Mouse (Mus musculus) adrenal gland, postnatal 10 days (tissue): ENCODE data around the gene Hist1h3g. TPM values are rescaled to one million over a fixed set of nuclear protein-coding genes. Genes with fewer than 3 reads are reported as not detected.
A peak's percentile ranks its signal among the peaks of the same experiment; 100 is the strongest.
"Not testable (repeated sequence)": the region's sequence is repeated elsewhere in the genome, so short reads cannot be mapped to it uniquely, and the experiment has no call there.

Experiments
- DNase-seq: peaks from one replicate; pipeline ENCODE4 v3.0.0; 2021; ENCODE audit warnings: mixed read lengths
- total RNA-seq, 2 experiments: library from RNA; stranded (reverse); gene quantifications; 2 replicates each; pipeline ENCODE4 v1.2.3; 2021

Hist1h3g gene
- total RNA-seq, 2 experiments from 2014 or later, result 76.3 to 91.7 TPM

GRCm38 (mm10) chr13:23536076-23536822, 1.0 kb downstream of the Hist1h3g start:
- no peak for DNase-seq

DNA sequence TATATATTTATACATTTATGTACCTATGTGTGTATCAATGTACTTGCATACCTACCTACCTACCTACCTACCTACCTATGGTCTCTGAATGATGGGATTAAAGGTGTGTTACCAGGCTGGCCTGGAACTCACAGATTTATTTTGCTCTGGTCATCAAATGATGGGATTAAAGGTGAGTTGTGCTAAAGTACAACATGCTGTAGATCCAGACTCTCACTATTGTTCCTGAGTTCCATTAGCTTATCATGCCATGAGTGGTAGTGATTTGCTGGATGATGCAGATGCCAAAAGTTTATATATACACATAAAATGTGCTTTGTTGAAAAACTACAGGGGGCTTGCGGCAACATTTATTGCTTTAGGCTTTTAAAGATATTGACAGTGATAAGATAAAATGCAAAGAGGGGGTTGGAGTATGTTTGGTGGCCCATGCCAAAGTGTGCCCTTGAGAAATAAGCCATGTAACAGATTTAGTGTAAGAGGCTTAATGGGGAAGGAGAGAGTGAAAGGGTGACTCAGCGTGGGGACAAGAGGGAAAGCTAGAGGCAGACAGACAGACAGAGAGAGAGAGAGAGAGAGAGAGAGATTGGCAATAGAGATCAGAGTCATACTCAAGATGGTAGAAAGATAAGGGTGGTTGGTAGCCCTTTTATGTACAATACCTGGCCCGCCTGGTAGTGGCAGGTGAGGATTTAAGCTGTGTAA, 1.9 kb downstream of the Hist1h3g start:
- DNase-seq, result no peak

GRCm38 (mm10) chr13:23538249-23538648, 3.0 kb downstream of the Hist1h3g start:
- no peak for DNase-seq

DNA sequence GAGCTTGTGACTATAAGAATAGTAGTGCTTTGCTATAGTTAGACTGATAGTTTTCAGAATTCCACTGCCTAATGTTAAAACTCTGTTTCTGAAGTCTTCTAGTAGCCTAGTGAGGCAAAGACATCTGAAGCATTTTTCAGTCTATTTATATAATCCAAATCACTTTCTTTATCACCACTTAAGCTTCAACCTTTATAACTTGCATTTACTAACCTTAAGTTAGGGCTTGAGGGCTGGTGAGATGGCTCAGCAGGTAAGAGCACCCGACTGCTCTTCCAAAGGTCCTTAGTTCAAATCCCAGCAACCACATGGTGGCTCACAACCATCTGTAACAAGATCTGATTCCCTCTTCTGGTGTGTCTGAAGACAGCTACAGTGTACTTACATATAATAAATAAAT, 4.6 kb downstream of the Hist1h3g start:
- DNase-seq, result not testable (repeated sequence)

DNA sequence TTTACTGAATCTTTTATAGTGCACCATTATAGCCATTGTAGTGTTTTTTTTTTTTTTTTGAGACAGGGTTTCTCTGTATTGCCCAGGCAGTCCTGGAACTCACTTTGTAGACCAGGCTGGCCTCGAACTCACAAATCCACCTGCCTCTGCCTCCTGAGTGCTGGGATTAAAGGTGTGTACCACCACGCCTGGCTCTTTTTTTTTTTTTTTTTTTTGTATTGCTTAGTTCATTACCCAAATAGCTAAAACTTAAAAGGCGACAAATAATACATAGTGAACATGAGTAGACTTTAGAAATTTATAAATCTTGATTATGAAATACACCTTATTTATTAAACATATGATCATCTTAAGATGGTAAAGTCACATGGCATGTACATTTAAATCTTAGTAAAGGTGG, 6.3 kb downstream of the Hist1h3g start:
- no peak for DNase-seq

DNA sequence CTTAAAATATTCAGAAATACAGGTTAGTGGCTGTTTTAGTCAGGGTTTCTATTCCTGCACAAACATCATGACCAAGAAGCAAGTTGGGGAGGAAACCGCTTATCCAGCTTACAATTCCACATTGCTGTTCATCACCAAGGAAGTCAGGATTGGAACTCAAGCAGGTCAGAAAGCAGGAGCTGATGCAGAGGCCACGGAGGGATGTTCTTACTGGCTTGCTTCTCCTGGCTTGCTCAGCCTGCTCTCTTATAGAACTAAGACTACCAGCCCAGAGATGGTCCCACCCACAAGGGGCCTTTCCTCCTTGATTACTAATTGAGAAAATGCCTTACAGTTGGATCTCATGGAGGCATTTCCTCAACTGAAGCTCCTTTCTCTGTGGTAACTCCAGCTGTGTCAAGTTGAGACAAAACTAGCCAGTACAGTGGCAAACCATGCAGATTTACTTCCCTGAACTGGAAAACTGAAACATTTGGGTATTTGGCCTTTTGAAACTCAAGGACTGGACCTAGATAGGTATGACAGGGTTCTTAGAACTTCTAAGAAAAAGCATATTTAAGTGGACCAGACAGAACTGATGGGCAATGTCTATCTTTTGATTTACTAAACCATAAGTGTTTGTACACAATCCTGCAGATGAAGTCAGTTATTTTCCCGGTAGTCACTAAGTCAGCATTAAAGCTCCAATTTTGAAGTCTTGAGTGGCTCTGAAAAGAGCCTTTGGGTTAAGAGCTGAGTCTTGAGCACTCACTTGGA, 7.2 kb downstream of the Hist1h3g start:
- not testable (repeated sequence) for DNase-seq

DNA sequence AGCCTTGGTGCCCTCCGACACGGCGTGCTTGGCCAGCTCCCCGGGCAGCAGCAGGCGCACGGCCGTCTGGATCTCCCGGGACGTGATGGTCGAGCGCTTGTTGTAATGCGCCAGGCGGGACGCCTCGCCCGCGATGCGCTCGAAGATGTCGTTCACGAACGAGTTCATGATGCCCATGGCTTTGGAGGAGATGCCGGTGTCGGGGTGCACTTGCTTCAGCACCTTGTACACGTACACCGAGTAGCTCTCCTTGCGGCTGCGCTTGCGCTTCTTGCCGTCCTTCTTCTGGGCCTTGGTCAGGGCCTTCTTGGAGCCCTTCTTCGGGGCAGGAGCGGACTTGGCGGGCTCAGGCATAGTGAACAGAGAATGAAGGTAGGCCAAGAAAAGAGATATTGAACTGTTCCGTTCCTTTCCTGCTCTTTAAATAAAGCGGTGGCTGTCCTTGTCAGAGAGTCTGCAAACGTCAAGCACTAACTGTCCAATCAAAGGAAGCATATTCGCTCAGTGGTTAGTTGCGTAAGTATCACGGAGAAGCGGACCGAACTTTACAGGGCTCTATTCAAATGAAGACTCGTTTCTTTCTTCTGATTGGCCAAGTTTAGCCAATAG, 7.9 kb downstream of the Hist1h3g start, which contains the start of gene Hist1h2bh:
Hist1h2bh (minus strand) TSS at position 394 of the 609 bp plus-strand sequence.
- peak; percentile 77 for DNase-seq

DNA sequence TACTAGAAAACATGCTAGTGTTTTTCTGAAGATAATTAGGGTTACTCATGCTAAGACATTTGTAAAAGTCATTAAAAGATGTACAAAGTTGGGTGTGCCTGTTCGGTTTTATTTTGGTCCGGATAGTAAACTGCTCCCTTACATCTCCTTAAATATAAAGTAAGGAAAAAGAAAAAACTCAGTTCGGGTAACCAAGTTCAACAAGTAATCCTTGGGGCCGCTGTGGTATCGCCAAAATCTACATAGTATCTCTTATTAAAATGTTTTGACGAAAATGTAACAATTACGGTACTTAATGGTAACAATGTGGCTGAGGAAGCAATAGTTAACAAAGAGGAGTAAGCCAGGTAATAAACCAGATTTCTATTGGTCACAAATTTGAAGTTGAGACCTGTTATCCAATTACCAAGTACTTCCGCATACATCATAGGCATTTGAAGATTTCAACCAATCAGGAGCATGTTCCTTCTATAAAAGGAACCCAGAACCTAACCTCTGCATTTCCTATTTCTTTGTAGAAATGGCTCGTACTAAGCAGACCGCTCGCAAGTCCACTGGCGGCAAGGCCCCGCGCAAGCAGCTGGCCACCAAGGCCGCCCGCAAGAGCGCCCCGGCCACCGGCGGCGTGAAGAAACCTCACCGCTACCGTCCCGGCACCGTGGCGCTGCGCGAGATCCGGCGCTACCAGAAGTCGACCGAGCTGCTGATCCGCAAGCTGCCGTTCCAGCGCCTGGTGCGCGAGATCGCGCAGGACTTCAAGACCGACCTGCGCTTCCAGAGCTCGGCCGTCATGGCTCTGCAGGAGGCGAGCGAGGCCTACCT, 9.0 kb downstream of the Hist1h3g start, which contains the start of gene Hist1h3f:
Hist1h3f (plus strand) TSS at position 88 of the 822 bp plus-strand sequence.
- peak; percentile 78 for DNase-seq

DNA sequence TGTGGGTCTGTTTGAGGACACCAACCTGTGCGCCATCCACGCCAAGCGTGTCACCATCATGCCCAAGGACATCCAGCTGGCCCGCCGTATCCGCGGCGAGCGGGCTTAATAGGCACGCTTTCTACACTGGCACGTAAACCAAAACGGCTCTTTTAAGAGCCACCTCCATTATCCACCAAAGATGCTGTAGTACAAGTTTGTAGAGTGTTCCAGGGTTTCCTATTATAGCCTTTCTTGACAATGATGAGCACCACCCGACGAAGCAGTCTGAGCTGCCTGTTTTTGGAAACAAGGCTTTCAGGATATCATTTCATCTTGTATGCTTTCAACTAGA, 9.5 kb downstream of the Hist1h3g start:
- DNase-seq, result not testable (repeated sequence)

DNA sequence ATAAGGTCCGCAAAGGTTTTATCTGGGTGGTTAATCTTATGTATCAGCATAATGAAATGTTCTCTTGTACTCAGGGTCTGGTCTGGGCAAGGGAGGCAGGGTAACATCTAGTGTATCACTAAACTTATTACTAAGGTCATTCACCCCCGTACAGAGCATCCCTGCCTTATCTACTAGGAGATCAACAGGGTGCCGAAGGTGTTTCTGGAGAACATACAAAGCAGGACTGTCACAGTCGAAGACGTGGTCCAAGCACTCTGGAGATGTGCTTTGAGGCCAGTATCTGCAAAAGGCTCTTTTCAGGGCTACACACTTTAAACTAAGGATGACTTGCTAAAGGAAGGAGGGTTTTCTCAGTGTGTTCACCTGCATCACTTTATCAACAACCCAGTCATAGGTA, 11.5 kb downstream of the Hist1h3g start:
- no peak for DNase-seq

GRCm38 (mm10) chr13:23550761-23551145, 15.5 kb downstream of the Hist1h3g start:
- no peak for DNase-seq

- peak; percentile 91 for DNase-seq
Observed at GRCm38 (mm10) chr13:23551146-23551834, 16.1 kb downstream of the Hist1h3g start, which contains the start of gene Hist1h4f. Gene Hist1h4f, minus strand, starts transcription at chr13:23551648.

DNA sequence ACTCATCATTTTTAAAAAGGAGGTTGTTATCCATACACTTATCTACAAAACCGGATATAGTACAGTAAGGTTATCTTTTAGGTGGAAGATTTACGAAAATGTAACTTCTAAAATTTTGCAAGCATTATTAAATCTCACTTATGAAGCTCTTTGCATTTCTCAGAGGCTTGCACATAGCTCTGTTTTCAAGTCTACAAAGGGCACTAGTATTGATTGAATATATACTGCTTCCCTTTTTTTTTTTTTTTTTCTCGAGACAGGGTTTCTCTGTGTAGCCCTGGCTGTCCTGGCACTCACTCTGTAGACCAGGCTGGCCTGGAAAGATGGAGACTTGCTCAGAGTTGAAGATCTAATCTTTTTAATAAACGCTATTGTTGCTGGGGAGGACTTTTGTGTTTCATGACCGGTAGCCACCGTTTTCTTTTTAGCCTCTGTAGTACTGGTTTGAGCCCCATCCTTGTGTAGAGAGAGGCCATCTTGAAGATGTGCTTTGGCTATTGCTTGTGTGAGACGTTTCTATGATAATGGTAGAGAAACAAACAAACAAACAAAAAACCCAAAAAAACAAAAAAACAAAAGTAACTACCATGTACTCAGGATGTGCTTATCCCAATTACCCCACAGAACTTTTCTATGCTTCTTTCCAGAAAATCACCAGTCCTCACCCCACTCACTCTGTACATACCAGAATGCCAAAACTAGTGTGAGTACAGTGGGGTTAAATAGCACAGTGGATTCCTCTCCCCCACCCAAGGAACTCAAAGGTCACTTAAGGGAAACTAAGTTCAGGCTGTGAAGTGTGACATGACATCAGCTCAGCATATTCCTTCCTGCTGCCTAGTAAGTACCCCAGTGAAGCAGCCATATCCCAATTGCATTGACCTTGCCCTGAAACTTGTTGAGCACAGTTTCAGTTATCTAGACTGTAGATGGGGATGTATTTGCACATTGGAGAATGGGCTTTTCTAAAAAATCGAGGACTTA, 17.0 kb downstream of the Hist1h3g start:
- no peak for DNase-seq

- DNase-seq, result no peak
Observed at GRCm38 (mm10) chr13:23552962-23553361, 17.7 kb downstream of the Hist1h3g start, which contains the start of gene Hist1h1d. Gene Hist1h1d, plus strand, starts transcription at chr13:23553262.

- DNase-seq, result no peak
Observed at GRCm38 (mm10) chr13:23554393-23554792, 19.2 kb downstream of the Hist1h3g start.

DNA sequence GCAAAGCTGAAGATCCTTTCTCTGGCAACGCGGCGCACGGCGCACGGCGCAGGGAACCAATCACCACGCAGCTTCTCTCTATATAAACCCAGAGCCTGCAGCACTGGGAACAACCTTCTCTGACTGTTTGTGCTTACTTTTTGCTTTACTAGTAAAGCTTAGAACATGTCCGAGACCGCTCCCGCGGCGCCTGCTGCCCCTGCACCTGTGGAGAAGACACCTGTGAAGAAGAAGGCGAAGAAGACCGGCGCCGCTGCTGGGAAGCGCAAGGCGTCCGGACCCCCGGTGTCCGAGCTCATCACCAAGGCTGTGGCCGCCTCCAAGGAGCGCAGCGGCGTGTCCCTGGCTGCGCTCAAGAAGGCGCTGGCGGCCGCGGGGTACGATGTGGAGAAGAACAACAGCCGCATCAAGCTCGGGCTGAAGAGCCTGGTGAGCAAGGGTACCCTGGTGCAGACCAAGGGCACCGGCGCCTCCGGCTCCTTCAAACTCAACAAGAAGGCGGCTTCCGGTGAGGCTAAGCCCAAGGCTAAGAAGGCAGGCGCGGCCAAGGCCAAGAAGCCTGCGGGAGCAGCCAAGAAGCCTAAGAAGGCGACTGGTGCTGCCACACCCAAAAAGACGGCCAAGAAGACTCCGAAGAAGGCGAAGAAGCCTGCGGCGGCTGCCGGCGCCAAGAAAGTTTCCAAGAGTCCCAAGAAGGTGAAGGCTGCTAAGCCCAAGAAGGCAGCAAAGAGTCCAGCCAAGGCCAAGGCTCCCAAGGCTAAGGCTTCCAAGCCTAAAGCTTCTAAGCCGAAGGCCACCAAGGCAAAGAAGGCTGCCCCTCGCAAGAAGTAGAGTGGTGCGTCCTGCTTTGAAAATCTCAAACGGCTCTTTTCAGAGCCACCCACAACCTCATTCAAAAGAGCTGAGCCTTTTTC, 20.0 kb downstream of the Hist1h3g start:
- peak; percentile 84 for DNase-seq

GRCm38 (mm10) chr13:23555839-23556416, 20.7 kb downstream of the Hist1h3g start:
- peak; percentile 75 for DNase-seq

DNA sequence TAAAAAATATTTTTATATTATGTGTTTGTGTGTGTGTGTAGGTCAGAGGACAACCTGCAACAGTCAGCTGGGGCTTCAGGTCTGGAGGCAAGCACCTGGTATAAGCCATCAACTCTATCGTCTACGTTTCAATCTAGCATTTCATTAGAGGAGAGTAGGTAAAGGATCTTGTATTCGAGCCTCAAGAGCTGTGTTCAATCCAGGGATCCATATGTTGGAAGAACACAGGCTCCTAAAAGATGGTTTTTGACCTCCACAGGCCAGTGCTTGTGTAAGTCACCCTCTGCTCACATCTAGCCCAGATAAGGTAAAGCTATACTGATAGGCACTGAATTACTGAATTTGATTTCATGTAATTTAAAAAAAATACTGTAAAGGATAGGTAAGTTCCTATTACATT, 21.7 kb downstream of the Hist1h3g start:
- no peak for DNase-seq
